Mouse (Mus musculus): Measurements from ENCODE around the gene Ppp3ca. TPM values are rescaled to one million over a fixed set of nuclear protein-coding genes. Genes with fewer than 3 reads are reported as not detected.

The Ppp3ca gene
- polyA plus RNA-seq, 1 experiment from 2014 or later: 119 TPM

- Histone ChIP-seq H3K4me1 (replicated peaks) (peaks cover 21% of the 10 kb centered on the region), H3K4me2 (no peak overlapping the region), H3K27me3 (no peaks in the 10 kb centered on the region), H3K9ac (replicated peaks) (no peak overlapping the region), H3K27ac (no peak overlapping the region), H3K36me3 (no peaks in the 10 kb centered on the region), H3K9me3 (no peaks in the 10 kb centered on the region), H3K4me3 (replicated peaks) (no peak overlapping the region)
- ATAC-seq (ENCODE audit: insufficient number of reproducible peaks, insufficient read depth, low FRiP score, low TSS enrichment, low read depth): no peak
- WGBS: 71% methylated on average over 1 of the region's 1 CpGs
These were observed 99.6 kb downstream of the Ppp3ca start for GRCm38 (mm10) chr3:136769486-136769882.

GRCm38 (mm10) chr3:136771700-136772099 is 101.8 kb downstream of the Ppp3ca start:
- no peaks in the 10 kb centered on the region for H3K9me3 ChIP-seq
- no peak overlapping the region for H3K4me2 ChIP-seq
- no peak for ATAC-seq (ENCODE audit: insufficient number of reproducible peaks, insufficient read depth, low FRiP score, low TSS enrichment, low read depth)
- no peaks in the 10 kb centered on the region for H3K27me3 ChIP-seq
- 0 out of 2 replicates have a peak, but pooled peaks cover 8% of the 10 kb centered on the region for H3K4me1 ChIP-seq (replicated peaks)
- 90% methylated on average over 5 of the region's 5 CpGs for WGBS
- H3K9ac ChIP-seq (replicated peaks): no peak overlapping the region
- no peaks in the 10 kb centered on the region for H3K36me3 ChIP-seq
- H3K4me3 ChIP-seq (replicated peaks): no peak overlapping the region
- no peak overlapping the region for H3K27ac ChIP-seq

- no peak overlapping the region for H3K4me3 ChIP-seq (replicated peaks)
- H3K27me3 ChIP-seq: no peaks in the 10 kb centered on the region
- H3K27ac ChIP-seq: no peak overlapping the region
- H3K9me3 ChIP-seq: no peaks in the 10 kb centered on the region
- H3K36me3 ChIP-seq: no peaks in the 10 kb centered on the region
- H3K4me1 ChIP-seq (replicated peaks): 0 out of 2 replicates have a peak, but pooled peaks cover 8% of the 10 kb centered on the region
- WGBS: 78% methylated on average over 4 of the region's 4 CpGs
- no peak overlapping the region for H3K4me2 ChIP-seq
- ATAC-seq (ENCODE audit: insufficient number of reproducible peaks, insufficient read depth, low FRiP score, low TSS enrichment, low read depth): no peak
- no peak overlapping the region for H3K9ac ChIP-seq (replicated peaks)
These were observed 103.3 kb downstream of the Ppp3ca start for GRCm38 (mm10) chr3:136773217-136773616.

GRCm38 (mm10) chr3:136774196-136774595 is 104.3 kb downstream of the Ppp3ca start:
- H3K27me3 ChIP-seq: no peaks in the 10 kb centered on the region
- H3K4me2 ChIP-seq: no peak overlapping the region
- H3K9ac ChIP-seq (replicated peaks): no peak overlapping the region
- WGBS: 94% methylated on average over 6 of the region's 6 CpGs
- H3K9me3 ChIP-seq: no peaks in the 10 kb centered on the region
- H3K4me1 ChIP-seq (replicated peaks): 0 out of 2 replicates have a peak, but pooled peaks cover 5% of the 10 kb centered on the region
- no peak overlapping the region for H3K4me3 ChIP-seq (replicated peaks)
- ATAC-seq (ENCODE audit: insufficient number of reproducible peaks, insufficient read depth, low FRiP score, low TSS enrichment, low read depth): no peak
- H3K36me3 ChIP-seq: no peaks in the 10 kb centered on the region
- no peak overlapping the region for H3K27ac ChIP-seq

GRCm38 (mm10) chr3:136776525-136776924 is 106.6 kb downstream of the Ppp3ca start:
- H3K4me3 ChIP-seq (replicated peaks): no peak overlapping the region
- ATAC-seq (ENCODE audit: insufficient number of reproducible peaks, insufficient read depth, low FRiP score, low TSS enrichment, low read depth): no peak
- no peak overlapping the region for H3K9ac ChIP-seq (replicated peaks)
- H3K4me1 ChIP-seq (replicated peaks): 0 out of 2 replicates have a peak, but pooled peaks cover 5% of the 10 kb centered on the region
- H3K36me3 ChIP-seq: no peaks in the 10 kb centered on the region
- no peaks in the 10 kb centered on the region for H3K27me3 ChIP-seq
- H3K9me3 ChIP-seq: no peaks in the 10 kb centered on the region
- no peak overlapping the region for H3K27ac ChIP-seq
- H3K4me2 ChIP-seq: no peak overlapping the region
- WGBS: 80% methylated on average over 4 of the region's 4 CpGs

- no peaks in the 10 kb centered on the region for H3K27me3 ChIP-seq
- 94% methylated on average over 7 of the region's 7 CpGs for WGBS
- no peak for ATAC-seq (ENCODE audit: insufficient number of reproducible peaks, insufficient read depth, low FRiP score, low TSS enrichment, low read depth)
- 0 out of 2 replicates have a peak, but pooled peaks cover 5% of the 10 kb centered on the region for H3K4me1 ChIP-seq (replicated peaks)
- H3K9me3 ChIP-seq: no peaks in the 10 kb centered on the region
- no peak overlapping the region for H3K4me3 ChIP-seq (replicated peaks)
- no peak overlapping the region for H3K9ac ChIP-seq (replicated peaks)
- no peak overlapping the region for H3K27ac ChIP-seq
- no peaks in the 10 kb centered on the region for H3K36me3 ChIP-seq
- H3K4me2 ChIP-seq: no peak overlapping the region
These were observed 107.5 kb downstream of the Ppp3ca start for GRCm38 (mm10) chr3:136777380-136777779.

- Histone ChIP-seq H3K4me2 (no peak overlapping the region), H3K27ac (no peak overlapping the region), H3K4me1 (replicated peaks) (0 out of 2 replicates have a peak, but pooled peaks cover 5% of the 10 kb centered on the region), H3K27me3 (no peaks in the 10 kb centered on the region), H3K9me3 (no peaks in the 10 kb centered on the region), H3K4me3 (replicated peaks) (no peak overlapping the region), H3K36me3 (no peaks in the 10 kb centered on the region), H3K9ac (replicated peaks) (no peak overlapping the region)
- no peak for ATAC-seq (ENCODE audit: insufficient number of reproducible peaks, insufficient read depth, low FRiP score, low TSS enrichment, low read depth)
- WGBS: 89% methylated on average over 9 of the region's 9 CpGs
These were observed 107.9 kb downstream of the Ppp3ca start for GRCm38 (mm10) chr3:136777787-136778216.

- no peak overlapping the region for H3K9ac ChIP-seq (replicated peaks)
- H3K4me1 ChIP-seq (replicated peaks): no peaks in the 10 kb centered on the region
- no peak overlapping the region for H3K4me3 ChIP-seq (replicated peaks)
- H3K36me3 ChIP-seq: no peaks in the 10 kb centered on the region
- ATAC-seq (ENCODE audit: insufficient number of reproducible peaks, insufficient read depth, low FRiP score, low TSS enrichment, low read depth): no peak
- H3K4me2 ChIP-seq: no peak overlapping the region
- H3K9me3 ChIP-seq: no peaks in the 10 kb centered on the region
- 91% methylated on average over 3 of the region's 3 CpGs for WGBS
- H3K27ac ChIP-seq: no peak overlapping the region
- H3K27me3 ChIP-seq: no peaks in the 10 kb centered on the region
These were observed 110.4 kb downstream of the Ppp3ca start for GRCm38 (mm10) chr3:136780321-136780720.

GRCm38 (mm10) chr3:136782058-136782457 is 112.1 kb downstream of the Ppp3ca start:
- no peak overlapping the region for H3K27ac ChIP-seq
- H3K9me3 ChIP-seq: no peaks in the 10 kb centered on the region
- no peak for ATAC-seq (ENCODE audit: insufficient number of reproducible peaks, insufficient read depth, low FRiP score, low TSS enrichment, low read depth)
- no peak overlapping the region for H3K4me2 ChIP-seq
- no peaks in the 10 kb centered on the region for H3K36me3 ChIP-seq
- H3K9ac ChIP-seq (replicated peaks): no peak overlapping the region
- no peaks in the 10 kb centered on the region for H3K27me3 ChIP-seq
- H3K4me1 ChIP-seq (replicated peaks): no peaks in the 10 kb centered on the region
- H3K4me3 ChIP-seq (replicated peaks): no peak overlapping the region

GRCm38 (mm10) chr3:136785686-136786085 is 115.8 kb downstream of the Ppp3ca start:
- H3K36me3 ChIP-seq: no peaks in the 10 kb centered on the region
- no peak overlapping the region for H3K27ac ChIP-seq
- H3K9ac ChIP-seq (replicated peaks): no peak overlapping the region
- no peaks in the 10 kb centered on the region for H3K27me3 ChIP-seq
- no peak overlapping the region for H3K4me2 ChIP-seq
- no peaks in the 10 kb centered on the region for H3K4me1 ChIP-seq (replicated peaks)
- no peak for ATAC-seq (ENCODE audit: insufficient number of reproducible peaks, insufficient read depth, low FRiP score, low TSS enrichment, low read depth)
- 88% methylated on average over 6 of the region's 6 CpGs for WGBS
- no peak overlapping the region for H3K4me3 ChIP-seq (replicated peaks)
- H3K9me3 ChIP-seq: no peaks in the 10 kb centered on the region

- H3K27me3 ChIP-seq: no peaks in the 10 kb centered on the region
- no peaks in the 10 kb centered on the region for H3K36me3 ChIP-seq
- no peak overlapping the region for H3K4me2 ChIP-seq
- WGBS: 67% methylated on average over 4 of the region's 4 CpGs
- H3K4me1 ChIP-seq (replicated peaks): peaks cover 2% of the 10 kb centered on the region; the same call in 1 of the 2 replicates
- ATAC-seq (ENCODE audit: insufficient number of reproducible peaks, insufficient read depth, low FRiP score, low TSS enrichment, low read depth): no peak
- no peak overlapping the region for H3K9ac ChIP-seq (replicated peaks)
- no peak overlapping the region for H3K4me3 ChIP-seq (replicated peaks)
- no peak overlapping the region for H3K27ac ChIP-seq
- H3K9me3 ChIP-seq: no peaks in the 10 kb centered on the region
These were observed 120.4 kb downstream of the Ppp3ca start for GRCm38 (mm10) chr3:136790261-136790871.

- H3K27ac ChIP-seq: no peak overlapping the region
- 90% methylated on average over 5 of the region's 5 CpGs for WGBS
- no peak overlapping the region for H3K4me2 ChIP-seq
- ATAC-seq (ENCODE audit: insufficient number of reproducible peaks, insufficient read depth, low FRiP score, low TSS enrichment, low read depth): no peak
- H3K9me3 ChIP-seq: no peaks in the 10 kb centered on the region
- H3K36me3 ChIP-seq: no peaks in the 10 kb centered on the region
- H3K9ac ChIP-seq (replicated peaks): no peak overlapping the region
- no peaks in the 10 kb centered on the region for H3K27me3 ChIP-seq
- no peak overlapping the region for H3K4me3 ChIP-seq (replicated peaks)
- H3K4me1 ChIP-seq (replicated peaks): peaks cover 3% of the 10 kb centered on the region; the same call in 1 of the 2 replicates
These were observed 121.5 kb downstream of the Ppp3ca start for GRCm38 (mm10) chr3:136791404-136791803.

All from limb, embryonic 12.5 days (tissue).